Comparison of ENCODE assay signal across 7 mouse cellular contexts in genomic region chr3:79286031-79286375, GRCm38 (mm10). TPM values are rescaled to one million over a fixed set of nuclear protein-coding genes. Genes with fewer than 3 reads are reported as not detected.
DNase-seq lines count a peak whose midpoint lies in the region; ATAC-seq and TF ChIP-seq lines count a peak whose summit lies in the region.

No protein-coding gene starts in this region.

- peak overlapping the region; percentile 94 for H3K9ac ChIP-seq in liver, adult 2 months (ENCODE audit: low read depth, low read length)
- H3K9ac ChIP-seq in forebrain, embryonic 12.5 days, result peak overlapping the region; percentile 95
- peak overlapping the region; percentile 91 for H3K9ac ChIP-seq in kidney, postnatal 0 days (ENCODE audit: low read depth, low read length)
- peak overlapping the region; percentile 92 for H3K9ac ChIP-seq in neural tube, embryonic 11.5 days (ENCODE audit: low read length)

- peak overlapping the region; percentile 87 for H3K4me3 ChIP-seq in liver, adult 2 months (ENCODE audit: insufficient read depth, low read depth, low read length)
- H3K4me3 ChIP-seq in forebrain, embryonic 12.5 days (replicated peaks), result peak overlapping the region; percentile 90
- peak overlapping the region; percentile 81 for H3K4me3 ChIP-seq in kidney, postnatal 0 days (replicated peaks; ENCODE audit: low read depth, low read length)
- H3K4me3 ChIP-seq in neural tube, embryonic 11.5 days (ENCODE audit: low read depth, low read length), result peak overlapping the region; percentile 86

- DNase-seq in liver, adult 2 months (ENCODE audit: extremely low read depth, low read depth, low spot score), result peak; percentile 40
- no peak for DNase-seq in liver
- peak; percentile 58 for DNase-seq in Muller cell, postnatal 12 days (ENCODE audit: inconsistent ontology term)
- DNase-seq in kidney, postnatal 0 days (ENCODE audit: low spot score), result peak; percentile 57
- no peak for DNase-seq in neural tube, embryonic 11.5 days (ENCODE audit: low spot score)
- DNase-seq in spleen, postnatal 10 days (ENCODE audit: low spot score in 2 of 2), result no peak

- no peaks in the 10 kb centered on the region for H3K9me3 ChIP-seq in forebrain, embryonic 12.5 days
- no peaks in the 10 kb centered on the region for H3K9me3 ChIP-seq in kidney, postnatal 0 days (replicated peaks; ENCODE audit: low read length)
- no peaks in the 10 kb centered on the region for H3K9me3 ChIP-seq in neural tube, embryonic 11.5 days (ENCODE audit: control insufficient read depth, low read length)

- peak overlapping the region; percentile 89 for H3K27ac ChIP-seq in liver, adult 2 months (replicated peaks; ENCODE audit: insufficient read depth, low read depth, low read length)
- H3K27ac ChIP-seq in forebrain, embryonic 12.5 days, result peak overlapping the region; percentile 98
- peak overlapping the region; percentile 98 for H3K27ac ChIP-seq in kidney, postnatal 0 days
- peak overlapping the region; percentile 96 for H3K27ac ChIP-seq in neural tube, embryonic 11.5 days (ENCODE audit: low read depth, low read length)

- 0 out of 2 replicates have a peak, but pooled peaks have one; percentile 12 for TF ChIP-seq POLR2A in liver, adult 2 months (IDR thresholded peaks at IDR 0.05; ENCODE audit: extremely low read depth, insufficient read depth, low read length)

- H3K36me3 ChIP-seq in liver, adult 2 months (ENCODE audit: control insufficient read depth, insufficient read depth, low read length), result no peaks in the 10 kb centered on the region
- H3K36me3 ChIP-seq in forebrain, embryonic 12.5 days (replicated peaks), result no peaks in the 10 kb centered on the region
- H3K36me3 ChIP-seq in kidney, postnatal 0 days (ENCODE audit: insufficient read depth, low read length), result no peaks in the 10 kb centered on the region
- no peaks in the 10 kb centered on the region for H3K36me3 ChIP-seq in neural tube, embryonic 11.5 days (ENCODE audit: control insufficient read depth, insufficient read depth, low read length)

- peaks cover 23% of the 10 kb centered on the region for H3K4me1 ChIP-seq in liver, adult 2 months (ENCODE audit: control insufficient read depth, insufficient read depth, low read length)
- peaks cover 34% of the 10 kb centered on the region for H3K4me1 ChIP-seq in forebrain, embryonic 12.5 days
- H3K4me1 ChIP-seq in kidney, postnatal 0 days (replicated peaks; ENCODE audit: insufficient read depth, low read length), result peaks cover 24% of the 10 kb centered on the region
- peaks cover 10% of the 10 kb centered on the region for H3K4me1 ChIP-seq in neural tube, embryonic 11.5 days (ENCODE audit: control insufficient read depth, insufficient read depth, low read length)

- no peaks in the 10 kb centered on the region for H3K27me3 ChIP-seq in liver, adult 2 months (ENCODE audit: control insufficient read depth, insufficient read depth, low read length)
- H3K27me3 ChIP-seq in forebrain, embryonic 12.5 days, result peaks cover 15% of the 10 kb centered on the region; the same call in 1 of the 2 replicates
- no peaks in the 10 kb centered on the region for H3K27me3 ChIP-seq in kidney, postnatal 0 days (ENCODE audit: insufficient read depth, low read length)
- peaks cover 4% of the 10 kb centered on the region; the same call in 1 of the 2 replicates for H3K27me3 ChIP-seq in neural tube, embryonic 11.5 days (ENCODE audit: control insufficient read depth, insufficient read depth, low read length)

- no peak for ATAC-seq in forebrain, embryonic 12.5 days (ENCODE audit: low FRiP score)
- no peak for ATAC-seq in kidney, postnatal 0 days (replicated peaks; ENCODE audit: low FRiP score, low read depth)
- peak; percentile 1; the same call in 1 of the 2 replicates for ATAC-seq in neural tube, embryonic 11.5 days (ENCODE audit: insufficient read depth, low FRiP score, low TSS enrichment)

- TF ChIP-seq CTCF in liver, adult 2 months (IDR thresholded peaks at IDR 0.05; ENCODE audit: low read depth, low read length), result no peak
- no peak for TF ChIP-seq CTCF in kidney, postnatal 0 days (IDR thresholded peaks at IDR 0.05; ENCODE audit: low read depth)

- H3K79me2 ChIP-seq in liver, adult 2 months (ENCODE audit: control insufficient read depth, insufficient read depth, low read length), result peaks cover 31% of the 10 kb centered on the region

- WGBS in liver, adult 2 months, result under 1% methylated on average over 10 of the region's 10 CpGs
- WGBS in forebrain, embryonic 12.5 days, result 0% methylated on average over 10 of the region's 10 CpGs
- under 1% methylated on average over 10 of the region's 10 CpGs for whole genome bisulfite sequencing in kidney, postnatal 0 days
- WGBS in neural tube, embryonic 11.5 days, result under 1% methylated on average over 10 of the region's 10 CpGs

- peak overlapping the region; percentile 95 for H3K4me2 ChIP-seq in forebrain, embryonic 12.5 days
- H3K4me2 ChIP-seq in kidney, postnatal 0 days (ENCODE audit: low read length), result peak overlapping the region; percentile 87
- H3K4me2 ChIP-seq in neural tube, embryonic 11.5 days (ENCODE audit: low read depth), result peak overlapping the region; percentile 80

RNA-seq across cellular contexts. Expression of gene Rapgef2, which starts 0.3 kb away (rescaled TPM):
- 15.3 and 21.1 TPM in 2 replicates for total RNA-seq in liver, adult 2 months (2014; rRNA removed)
- 3.1 and 4.2 TPM in 2 replicates for polyA plus RNA-seq in liver, adult 2 months (2012; rRNA removed)
- 9.1 and 10.2 TPM in 2 replicates for polyA plus RNA-seq in forebrain, embryonic 12.5 days (2016; fragmentation: Nextera tagmentation; extraction: Ambion mirVana)
- 3.7 and 4.4 TPM in 2 replicates for polyA plus RNA-seq in kidney, postnatal 0 days (2015; fragmentation: Nextera tagmentation; extraction: Ambion mirVana)
- 7.3 and 7.5 TPM in 2 replicates for polyA plus RNA-seq in neural tube, embryonic 11.5 days (2014; fragmentation: Nextera tagmentation; extraction: Ambion mirVana)

RNA-seq across cellular contexts. Expression of gene Gm17359, which starts 50.5 kb away (rescaled TPM):
- 0.09 and 0.13 TPM in 2 replicates for total RNA-seq in liver, adult 2 months (2014; rRNA removed)
- 0.13 TPM in 1 of 2 replicates, not detected in the other for polyA plus RNA-seq in liver, adult 2 months (2012; rRNA removed)
- not detected in 2 replicates for polyA plus RNA-seq in forebrain, embryonic 12.5 days (2016; fragmentation: Nextera tagmentation; extraction: Ambion mirVana)
- not detected in 2 replicates for polyA plus RNA-seq in kidney, postnatal 0 days (2015; fragmentation: Nextera tagmentation; extraction: Ambion mirVana)
- polyA plus RNA-seq in neural tube, embryonic 11.5 days (2014; fragmentation: Nextera tagmentation; extraction: Ambion mirVana), result 0.31 TPM in 1 of 2 replicates, not detected in the other

Comparison
In these comparisons a context has a peak if more than half of its experiments do, and no peak if none do; other contexts are left out.
1. DNase-seq: peak in liver, adult 2 months (single experiment), Muller cell, postnatal 12 days (single experiment) and kidney, postnatal 0 days (single experiment); none in liver (single experiment), neural tube, embryonic 11.5 days (single experiment) and spleen, postnatal 10 days (0 of 2).
2. Peak in every context shown above with its lines, with median percentiles within 50 percentile points of each other: H3K27ac ChIP-seq, H3K4me3 ChIP-seq, H3K9ac ChIP-seq and H3K4me2 ChIP-seq.